Mouse (Mus musculus): Measurements from ENCODE around the gene 1300017J02Rik. TPM values are rescaled to one million over a fixed set of nuclear protein-coding genes. Genes with fewer than 3 reads are reported as not detected.
A peak's percentile ranks its signal among the peaks of the same experiment; 100 is the strongest.

1300017J02Rik gene
- total RNA-seq, 2 experiments from 2014 or later: 0.43 TPM; not detected in 1

DNA sequence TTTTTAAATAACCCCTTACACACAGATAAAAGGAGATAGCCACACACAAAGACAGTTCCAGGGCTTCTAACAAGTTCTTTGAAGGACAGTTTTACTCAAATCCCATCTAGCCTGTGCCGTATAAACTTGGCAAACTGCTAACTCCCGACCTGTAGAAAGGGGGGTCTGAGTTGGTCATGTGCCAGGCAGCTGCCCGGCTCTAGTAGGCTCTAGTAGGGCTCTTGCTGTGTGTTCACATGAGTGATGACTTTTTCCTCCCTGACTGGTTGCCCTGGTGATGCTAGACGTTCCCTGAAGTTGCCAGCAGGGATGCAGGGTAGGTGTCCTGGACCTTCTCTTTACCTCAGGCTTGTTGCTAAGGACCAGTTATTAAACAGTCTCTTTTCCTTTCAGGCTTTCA lies 33.8 kb downstream of the 1300017J02Rik start:
- DNase-seq: no peak

DNA sequence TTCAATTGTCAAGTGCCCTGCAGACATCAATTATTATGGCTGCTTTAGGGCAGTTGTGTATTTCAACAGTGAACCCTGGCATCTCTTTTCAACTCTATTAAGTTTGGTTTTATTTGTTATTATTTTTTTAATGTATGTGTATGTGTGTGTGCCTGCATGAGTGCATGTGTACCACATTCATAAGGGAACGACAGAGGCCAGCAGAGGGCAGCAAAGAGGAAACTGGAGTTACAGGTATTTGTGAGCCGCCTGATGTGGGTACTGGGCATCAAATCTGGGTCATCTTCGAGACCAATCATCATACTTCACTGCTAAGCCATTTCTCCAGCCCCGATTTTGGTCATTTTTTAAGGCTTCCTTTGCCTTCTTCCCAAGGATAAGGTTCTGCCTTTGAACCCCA lies 39.1 kb downstream of the 1300017J02Rik start:
- no peak for DNase-seq

DNA sequence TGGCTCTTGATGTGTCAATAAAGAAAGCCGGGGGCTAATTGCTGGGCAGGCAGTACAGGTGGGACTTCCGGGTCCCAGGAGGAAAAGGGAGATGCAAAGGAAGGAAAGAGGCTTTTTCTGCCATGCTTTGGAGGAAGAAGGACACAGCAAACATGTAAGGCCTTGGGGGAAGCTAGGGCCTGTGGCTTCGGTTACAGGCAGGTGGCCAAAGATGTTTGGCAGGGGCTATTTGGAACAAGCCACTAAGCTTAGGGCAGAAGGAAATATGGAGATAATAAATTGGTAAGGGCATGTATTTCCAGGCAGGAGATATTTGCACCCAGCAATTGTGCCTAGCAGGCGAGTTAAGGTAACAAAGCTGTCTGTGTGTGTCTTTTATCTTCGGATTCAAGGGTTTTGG lies 52.0 kb downstream of the 1300017J02Rik start:
- peak; percentile 22 for DNase-seq

DNA sequence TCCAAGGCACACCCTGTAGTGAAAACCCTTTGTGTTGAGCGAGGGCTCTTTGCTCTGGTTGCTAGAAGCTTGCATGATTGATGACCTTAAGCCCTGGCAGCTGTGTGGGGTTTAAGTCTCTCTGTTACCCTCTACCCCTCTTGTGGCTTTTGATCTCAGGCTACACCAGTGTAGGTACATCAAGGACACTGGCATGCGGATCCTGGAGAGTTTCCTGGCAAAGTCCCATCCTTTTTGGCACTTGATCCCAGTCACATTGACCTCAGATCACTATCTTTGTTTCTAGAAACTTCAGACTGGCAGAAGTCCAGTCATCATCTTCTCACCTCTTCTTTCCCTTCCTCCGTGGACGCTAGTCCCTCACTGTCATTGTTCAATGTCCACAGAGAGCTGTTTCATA lies 56.3 kb downstream of the 1300017J02Rik start:
- no peak for DNase-seq

DNA sequence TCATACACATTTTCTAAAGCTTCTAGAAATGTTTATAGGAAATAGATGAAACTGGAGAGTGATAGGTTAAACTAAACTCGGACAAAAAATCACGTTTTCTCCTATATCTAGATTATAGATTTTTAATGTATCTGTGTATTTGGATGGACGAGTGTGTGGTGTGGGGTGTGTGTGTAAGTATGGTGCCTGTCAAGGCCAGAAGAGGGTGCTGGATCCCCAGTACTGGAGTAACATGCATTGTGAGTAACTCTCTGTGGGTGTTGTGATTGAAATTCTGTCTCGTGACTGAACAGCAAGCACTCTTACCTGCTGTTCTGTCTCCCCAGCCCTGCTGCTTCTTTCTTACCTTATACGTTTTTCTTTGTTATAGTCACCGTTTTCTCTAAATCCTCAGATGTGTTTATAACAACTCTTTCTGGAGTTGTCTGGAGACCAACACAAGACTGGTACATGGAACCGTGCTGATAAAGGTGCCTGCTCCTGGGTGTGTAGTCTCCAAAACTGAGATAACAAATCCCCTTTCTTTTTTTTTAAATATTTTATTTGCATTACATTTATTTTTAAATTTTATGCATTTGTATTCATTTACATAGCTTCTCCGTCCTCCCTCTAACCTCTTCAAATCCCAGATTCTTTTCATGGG lies 58.2 kb downstream of the 1300017J02Rik start:
- no peak for DNase-seq

DNA sequence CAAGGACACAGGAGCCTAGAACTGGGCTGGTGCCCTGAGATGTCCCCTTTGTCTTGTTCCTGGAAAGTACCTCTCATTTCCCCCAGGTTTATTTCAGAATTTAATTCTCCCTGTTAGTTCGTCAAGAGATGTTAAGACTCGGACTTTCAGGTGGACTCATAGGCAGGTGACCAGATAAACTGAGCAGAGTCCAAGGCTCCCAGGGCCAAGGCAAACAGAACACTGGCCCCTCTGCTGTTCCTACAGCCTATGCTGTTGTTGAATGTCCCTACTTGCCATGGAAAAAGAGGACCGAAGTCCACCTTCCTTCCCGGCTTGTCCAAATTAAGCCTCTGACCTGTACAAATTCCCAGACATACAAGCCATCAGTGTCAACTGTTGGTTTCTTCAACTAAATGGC lies 61.2 kb downstream of the 1300017J02Rik start:
- DNase-seq: no peak

DNA sequence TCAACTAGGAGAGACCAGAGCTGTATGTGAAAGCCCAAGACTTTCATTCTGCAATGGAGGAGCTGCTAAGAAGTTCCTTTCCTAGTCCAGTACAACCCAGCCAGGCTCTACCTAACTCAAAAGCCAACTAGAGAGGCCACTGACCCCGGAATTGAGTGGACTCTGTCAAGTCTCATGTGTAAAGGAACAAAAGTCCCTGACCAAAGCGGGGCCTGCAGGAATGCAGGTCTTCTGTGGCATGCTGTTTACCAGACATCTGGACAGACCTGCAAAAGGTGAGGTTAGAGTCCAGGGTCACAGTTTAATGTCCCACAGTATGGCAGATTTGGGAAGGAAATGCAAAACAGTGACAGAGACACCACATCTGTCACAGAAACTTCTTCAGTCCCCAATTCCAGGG lies 63.7 kb downstream of the 1300017J02Rik start:
- no peak for DNase-seq

DNA sequence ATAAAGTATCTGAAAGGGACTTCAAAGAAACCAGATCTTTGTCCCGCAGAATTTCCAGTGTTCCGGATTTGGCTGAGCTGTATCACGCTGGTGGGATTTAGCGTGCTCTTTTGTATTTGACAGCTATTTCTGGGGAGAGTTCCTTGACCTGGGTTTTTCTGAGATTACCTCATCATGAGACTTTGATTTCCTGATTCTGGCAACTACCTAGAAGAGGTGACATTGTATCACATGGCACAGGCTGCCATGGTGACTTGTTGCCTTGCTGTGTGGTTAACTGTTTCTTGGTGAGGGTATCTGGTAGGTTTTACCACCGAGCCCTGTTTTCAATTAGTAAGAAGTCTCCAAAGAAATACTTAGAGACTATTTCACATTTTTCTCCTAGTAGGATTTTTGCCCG lies 65.4 kb downstream of the 1300017J02Rik start:
- DNase-seq: no peak

DNA sequence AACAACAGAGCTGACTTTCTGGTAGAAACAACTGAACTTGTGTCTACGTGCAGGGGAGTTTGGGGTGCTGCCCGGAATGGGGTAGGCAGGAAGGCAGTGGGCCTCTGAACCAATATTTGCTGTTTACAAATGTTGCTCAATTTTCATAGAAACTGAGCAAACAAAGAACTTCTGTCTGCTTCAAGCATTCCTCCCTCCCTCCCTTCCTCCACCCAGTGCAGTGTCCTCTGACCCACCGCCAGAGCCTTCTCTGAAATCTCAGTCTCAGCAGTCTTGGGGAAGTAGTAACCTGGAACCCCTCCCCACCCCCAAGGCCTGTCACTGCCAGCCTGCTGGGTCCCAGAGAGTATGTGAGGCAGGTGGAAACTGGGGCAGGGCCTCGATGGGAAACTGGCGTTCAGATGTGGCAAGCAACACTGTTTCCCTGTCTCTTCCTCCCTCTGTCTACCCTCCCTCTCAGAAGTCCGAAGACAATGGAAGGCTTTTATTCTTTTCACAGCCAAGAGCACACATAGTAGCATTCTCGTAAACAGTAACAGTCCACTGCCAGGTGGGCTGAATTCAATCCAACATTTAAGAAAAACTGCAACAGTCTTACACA lies 70.2 kb downstream of the 1300017J02Rik start:
- DNase-seq: no peak

DNA sequence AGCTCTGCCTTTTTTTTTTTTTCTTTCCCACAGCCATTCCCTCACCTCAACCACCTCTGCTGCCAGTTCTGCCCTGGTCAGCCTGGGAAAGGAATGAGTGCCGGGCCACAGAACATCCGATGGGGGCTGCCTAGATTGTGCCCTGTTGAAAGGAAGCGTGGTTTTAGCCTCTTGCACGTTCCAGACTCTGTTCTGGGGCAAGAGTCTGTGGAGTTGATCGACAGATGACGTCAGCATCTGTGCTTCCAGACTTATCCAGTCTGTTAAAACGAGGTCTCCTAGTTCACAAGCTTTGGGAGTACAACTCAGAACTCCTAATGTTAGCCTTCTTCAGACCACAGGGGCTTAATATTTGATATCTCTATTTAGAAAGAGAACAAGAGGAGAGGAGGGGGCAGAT lies 70.8 kb downstream of the 1300017J02Rik start:
- DNase-seq: no peak

DNA sequence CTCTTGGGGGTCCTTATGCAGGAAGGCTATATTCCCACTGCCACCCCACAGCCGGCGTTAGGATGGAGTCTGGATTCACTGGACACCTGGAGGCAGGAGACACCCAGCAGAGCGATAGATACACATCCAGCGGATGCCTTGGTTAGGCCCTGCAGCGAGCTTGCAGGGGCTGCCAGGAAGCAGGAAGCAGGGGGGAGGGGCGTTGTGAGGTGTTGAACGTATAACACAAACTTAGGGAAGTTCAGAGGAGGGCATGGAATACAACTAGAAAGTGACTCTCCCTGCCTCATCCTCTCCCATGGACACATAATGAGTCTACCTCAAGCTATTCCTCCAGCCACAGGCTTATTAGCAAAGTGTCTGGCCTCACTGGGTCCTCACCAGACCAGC lies 71.9 kb downstream of the 1300017J02Rik start:
- DNase-seq: no peak

DNA sequence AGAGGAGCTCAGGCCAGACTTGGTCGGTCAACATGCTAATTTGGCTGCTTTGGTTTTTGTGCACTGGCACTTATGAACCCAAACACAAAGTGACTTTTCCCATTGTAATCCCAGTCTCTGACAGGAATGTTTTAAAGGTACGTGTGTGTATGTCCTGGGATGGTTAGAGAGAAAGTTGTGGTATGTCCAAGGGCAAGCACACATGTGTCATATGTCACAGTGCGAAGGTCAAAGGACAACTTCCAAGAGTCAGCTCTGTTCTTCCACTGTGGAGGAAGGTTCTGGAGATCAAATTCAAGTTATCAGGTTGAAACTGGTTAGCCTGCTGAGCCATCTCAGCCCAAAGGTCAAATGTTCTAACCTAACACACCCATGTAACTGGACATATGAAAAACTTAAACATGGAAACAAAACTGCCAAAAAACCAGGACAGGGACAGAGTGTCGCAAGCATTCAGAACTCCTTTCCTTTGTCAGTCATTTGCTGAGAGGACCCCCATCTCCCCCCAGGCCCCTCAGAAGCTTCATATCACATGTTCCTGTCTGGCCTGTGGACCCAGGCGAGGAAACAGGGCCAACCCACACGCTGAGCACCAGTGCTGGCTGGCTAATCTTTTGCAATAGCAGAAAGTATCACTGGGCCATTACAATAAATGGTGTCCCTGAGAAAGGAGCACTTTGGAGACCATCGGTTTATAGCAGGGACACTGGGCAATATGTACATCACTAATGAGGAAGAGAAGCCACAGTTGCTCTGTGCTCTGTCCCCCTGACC lies 72.5 kb downstream of the 1300017J02Rik start:
- DNase-seq: no peak

DNA sequence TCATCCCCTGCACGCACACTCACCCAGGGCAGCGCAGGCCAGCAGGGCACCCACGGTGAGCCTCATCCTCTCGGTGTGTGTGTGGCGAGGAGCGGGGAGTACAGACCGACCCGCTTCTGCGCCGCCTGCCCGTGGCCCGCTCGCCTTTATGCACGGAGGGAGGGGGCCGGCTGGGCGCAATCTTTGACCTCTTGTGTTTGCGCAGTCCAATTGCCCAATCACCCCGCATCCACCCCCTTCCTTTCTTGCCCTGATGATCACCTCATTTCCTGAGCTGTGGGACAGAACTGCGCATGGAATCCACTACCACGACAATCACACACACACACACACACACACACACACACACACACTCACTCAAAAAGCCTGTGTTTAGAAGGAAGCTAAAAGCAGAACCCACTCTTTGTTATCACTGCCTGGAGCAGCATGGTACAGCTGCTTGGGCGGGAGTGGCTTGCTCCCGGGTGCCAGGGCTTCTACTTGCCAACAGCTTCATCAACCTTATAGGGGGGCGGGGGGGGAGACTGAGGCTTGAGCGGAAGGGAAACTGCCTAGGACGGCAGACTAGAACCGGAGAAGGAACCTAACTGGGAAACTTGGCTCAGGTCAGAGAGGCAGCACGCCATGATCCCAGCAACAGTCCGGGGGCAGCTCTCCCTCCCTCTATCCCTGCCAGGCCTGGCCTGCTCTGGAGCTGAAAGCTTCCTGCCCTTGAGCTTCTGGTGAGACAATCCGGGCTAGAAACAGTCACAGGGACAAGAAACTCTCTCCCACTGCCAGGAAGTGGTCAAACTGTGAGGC lies 74.5 kb downstream of the 1300017J02Rik start, which contains the start of the genes Gm20425 and Trf:
Gene Gm20425 (minus strand): TSS at position 157 of the 801 bp plus-strand sequence.
Gene Trf (minus strand): TSS at position 294 of the 801 bp plus-strand sequence.
- peak; percentile 30 for DNase-seq

DNA sequence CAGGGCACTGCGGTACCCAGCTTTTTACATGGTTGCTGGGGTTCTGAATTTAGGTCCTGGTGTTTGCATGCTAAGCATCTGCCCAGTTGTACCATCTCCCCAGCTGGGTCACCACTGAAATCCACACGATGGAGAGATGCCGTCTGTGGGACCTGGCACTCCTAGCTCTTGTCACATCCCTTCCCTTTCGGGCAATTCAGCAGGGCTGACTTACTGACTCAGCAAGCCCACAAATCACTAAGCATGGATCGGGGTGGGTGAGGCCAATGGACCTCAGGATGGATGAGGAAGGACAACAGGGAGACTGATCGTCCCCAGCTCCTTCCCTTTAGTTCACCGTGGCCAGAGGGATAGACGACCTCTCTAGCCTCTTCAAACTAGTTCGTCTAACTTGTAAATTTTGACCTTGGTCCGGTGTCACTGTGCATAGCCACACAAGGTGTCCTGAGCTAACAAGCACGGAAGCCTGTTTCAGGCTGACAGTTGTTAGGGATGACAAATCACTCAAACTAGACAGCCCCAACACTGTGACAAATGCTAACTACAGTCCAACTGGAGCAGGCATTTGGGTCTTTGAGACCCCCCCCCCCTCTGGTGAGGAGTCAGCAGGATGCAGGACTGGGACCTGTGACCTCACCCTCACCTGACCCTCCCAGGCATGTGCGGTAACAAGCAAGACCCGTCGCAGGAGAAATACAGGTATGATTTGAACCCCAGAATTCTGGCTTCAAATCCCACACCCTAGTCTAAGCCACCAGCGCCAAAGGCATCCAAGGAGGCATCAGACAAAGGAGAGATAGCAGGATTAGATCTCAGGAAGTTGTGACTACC lies 75.6 kb downstream of the 1300017J02Rik start:
- no peak for DNase-seq

DNA sequence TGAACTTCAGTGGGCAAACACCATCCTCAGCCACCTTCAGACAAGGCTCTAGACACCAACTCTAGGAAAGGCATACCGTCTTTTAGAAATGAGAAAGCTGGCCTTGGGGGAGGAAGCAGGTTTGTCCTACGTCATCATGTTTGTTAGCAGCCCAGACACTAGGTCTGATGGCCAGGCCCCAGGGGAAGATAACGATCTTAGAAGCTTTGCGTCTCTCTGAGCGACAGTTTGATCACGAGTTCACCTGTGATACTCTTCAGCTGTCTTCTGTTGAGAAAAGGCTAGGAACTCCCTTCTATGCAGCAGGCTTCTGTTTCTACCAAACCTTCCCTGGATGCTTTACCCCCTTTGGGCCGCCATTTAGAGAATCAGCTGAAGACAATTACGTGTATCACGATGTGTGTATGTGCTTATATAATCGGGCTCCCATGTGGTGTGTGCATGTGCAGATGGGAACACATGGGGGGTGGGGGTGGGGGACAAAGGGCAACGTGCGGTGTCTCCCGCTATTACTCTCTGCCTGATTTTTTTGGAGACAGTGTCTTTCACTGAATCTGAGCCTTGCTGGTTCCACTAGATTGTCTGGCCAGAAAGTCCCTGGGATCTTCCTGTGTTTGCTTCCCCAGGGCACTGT lies 76.4 kb downstream of the 1300017J02Rik start:
- no peak for DNase-seq

DNA sequence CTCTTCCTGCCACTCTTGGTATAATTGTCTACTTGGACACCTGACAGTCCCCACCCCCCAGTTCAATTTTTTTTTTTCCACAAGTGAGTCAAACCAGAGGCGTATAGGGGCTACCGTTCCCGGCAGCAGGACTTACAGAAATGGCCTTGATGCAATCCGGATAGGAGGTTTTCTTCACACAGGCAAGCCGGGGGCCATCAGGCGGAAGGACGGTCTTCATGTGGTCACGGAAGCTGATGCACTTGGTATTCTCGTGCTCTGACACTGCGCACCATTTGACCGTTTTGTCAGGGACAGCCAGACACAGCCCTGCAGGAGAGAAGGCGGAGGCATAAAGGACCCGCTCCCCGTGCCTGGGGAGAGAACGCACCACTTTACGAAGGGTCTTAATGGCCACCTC lies 77.1 kb downstream of the 1300017J02Rik start:
- no peak for DNase-seq

DNA sequence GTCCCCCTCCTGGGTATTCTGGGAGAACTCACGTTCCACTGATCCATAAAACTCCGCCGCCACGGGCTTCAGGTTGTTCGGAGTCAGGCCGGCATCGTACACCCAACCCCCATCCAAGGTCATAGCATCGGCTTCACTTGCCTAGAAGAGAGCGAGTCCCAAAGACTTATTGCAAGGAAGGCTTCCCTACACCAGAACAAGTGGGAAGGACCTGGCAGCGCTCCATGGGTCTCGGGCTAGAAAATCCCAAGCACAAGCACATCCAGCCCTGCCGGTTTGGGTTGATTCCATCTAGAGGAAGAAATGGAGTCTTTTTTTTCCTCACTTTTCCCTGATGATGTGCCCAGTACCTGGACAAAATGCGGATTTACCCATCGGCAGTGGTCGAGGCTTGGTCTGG lies 78.1 kb downstream of the 1300017J02Rik start:
- peak; percentile 53 for DNase-seq

DNA sequence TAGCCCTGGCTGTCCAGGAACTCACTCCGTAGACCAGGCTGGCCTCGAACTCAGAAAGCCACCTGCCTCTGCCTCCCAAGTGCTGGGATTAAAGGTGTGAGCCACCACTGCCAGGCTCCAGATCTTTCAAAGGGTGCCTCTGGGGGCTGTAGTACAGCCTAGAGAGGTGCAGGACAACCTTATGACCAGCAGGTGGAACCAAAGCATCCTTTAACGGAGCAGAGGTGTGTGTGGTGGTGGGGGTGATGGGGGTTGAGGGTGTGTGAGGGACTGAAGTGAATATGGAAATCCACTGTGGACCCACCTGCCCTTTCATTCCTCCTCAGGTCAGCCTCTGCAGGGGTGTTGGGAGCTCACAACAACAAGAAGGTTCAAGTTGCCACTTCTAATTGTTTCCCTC lies 79.4 kb downstream of the 1300017J02Rik start:
- no peak for DNase-seq

DNA sequence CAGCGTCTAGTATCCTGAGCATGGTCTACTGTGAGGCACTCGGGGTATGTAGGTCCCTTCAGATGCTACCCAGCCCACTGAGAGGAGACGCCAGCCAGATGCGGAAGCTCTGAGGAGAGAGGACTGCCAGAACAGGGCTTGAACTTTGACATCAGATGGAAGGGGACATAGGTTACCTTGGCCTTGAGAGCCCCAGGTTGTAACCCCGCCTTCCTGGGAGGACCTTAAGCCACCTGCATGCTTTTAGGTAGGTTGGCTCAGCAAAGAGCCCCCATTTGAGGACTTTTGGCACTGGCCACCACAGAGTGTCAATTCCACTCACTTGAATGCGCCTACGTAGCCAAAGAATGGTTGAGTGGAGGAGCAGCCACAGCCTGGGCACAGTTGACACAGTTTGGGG lies 80.2 kb downstream of the 1300017J02Rik start:
- DNase-seq: no peak

DNA sequence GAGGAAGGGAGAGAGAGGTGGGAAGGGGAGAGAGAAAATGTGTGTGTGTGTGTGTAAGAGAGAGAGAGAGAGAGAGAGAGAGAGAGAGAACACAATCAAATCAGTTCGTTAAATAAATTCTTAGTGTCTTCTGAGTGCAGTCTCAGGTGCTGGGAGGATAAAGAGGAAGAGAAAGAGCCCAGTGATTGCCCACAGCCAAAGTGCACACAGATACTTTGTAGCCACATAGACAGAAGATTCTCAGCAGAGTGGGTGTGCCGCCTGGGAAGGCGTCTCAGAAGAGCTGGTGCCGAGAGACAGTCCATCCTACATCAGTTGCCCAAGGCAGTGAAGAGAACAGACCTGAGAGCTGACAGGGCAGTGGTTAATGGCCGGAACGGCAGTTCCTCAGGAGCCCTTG lies 90.6 kb downstream of the 1300017J02Rik start:
- no peak for DNase-seq

DNA sequence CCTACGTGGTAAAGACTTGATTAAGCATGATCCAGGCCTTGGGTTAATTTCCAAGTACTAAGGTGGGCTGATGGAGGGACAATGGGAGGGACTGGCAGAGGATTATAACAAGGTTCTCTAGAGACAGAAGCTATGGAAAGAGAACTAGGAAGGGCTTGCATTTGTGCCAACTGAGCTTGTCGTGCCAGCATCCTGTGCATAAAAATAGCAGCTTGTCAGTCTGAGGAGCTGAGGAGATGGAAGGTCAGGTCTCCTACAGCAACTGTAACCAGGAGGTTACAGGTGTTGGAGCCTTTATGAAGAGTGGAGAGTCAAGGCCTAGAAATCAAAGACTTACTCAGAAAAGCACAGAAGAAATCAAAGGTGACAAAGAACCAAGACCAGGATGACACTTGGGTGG lies 91.3 kb downstream of the 1300017J02Rik start:
- no peak for DNase-seq

All from gastrocnemius, postnatal 10 days (tissue).